Mouse (Mus musculus) left cerebral cortex, adult 8-10 months (tissue): ENCODE data around the gene Angptl1. TPM values are rescaled to one million over a fixed set of nuclear protein-coding genes. Genes with fewer than 3 reads are reported as not detected.

Source experiments
- DNase-seq, 2 experiments: peaks; one replicate each; pipeline ENCODE4 v3.0.0; 2022; ENCODE audit warnings: low spot score in 2 of 2
- total RNA-seq, 4 experiments: library from RNA; stranded (reverse); gene quantifications; 2 replicates each; pipeline ENCODE4 v1.2.4; 2022

Angptl1 gene
- total RNA-seq, 4 experiments from 2014 or later, result 0.27 to 1.2 (median 0.43) TPM

DNA sequence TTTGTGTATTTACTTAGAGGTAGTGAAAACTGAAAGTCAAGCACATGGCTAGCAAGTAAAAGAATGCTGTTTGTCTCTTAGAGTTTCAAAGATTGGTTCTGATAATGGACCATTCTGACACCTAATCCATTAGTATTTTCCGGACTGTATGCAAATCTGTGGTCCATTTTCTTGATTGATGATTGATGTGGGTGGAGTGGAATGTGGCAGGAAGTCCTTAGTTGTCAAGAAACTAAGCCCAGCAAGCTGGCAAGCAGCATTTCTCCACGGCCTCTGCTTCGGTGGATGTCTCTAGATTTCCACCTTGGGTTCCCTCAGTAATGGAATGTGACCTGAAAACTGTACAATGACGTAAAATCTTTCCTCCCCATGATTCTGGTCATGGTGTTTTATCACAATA is 32.3 kb downstream of the Angptl1 start:
- DNase-seq, result no peak

GRCm38 (mm10) chr1:156884782-156885181 is 46.4 kb downstream of the Angptl1 start:
- DNase-seq, result no peak

GRCm38 (mm10) chr1:156885879-156886278 is 47.5 kb downstream of the Angptl1 start:
- DNase-seq, result no peak

GRCm38 (mm10) chr1:156888830-156889229 is 50.5 kb downstream of the Angptl1 start:
- no peak for DNase-seq

- no peak for DNase-seq
Observed at GRCm38 (mm10) chr1:156891561-156891960, 53.2 kb downstream of the Angptl1 start.

- no peak for DNase-seq
Observed at GRCm38 (mm10) chr1:156901689-156902088, 63.3 kb downstream of the Angptl1 start.

DNA sequence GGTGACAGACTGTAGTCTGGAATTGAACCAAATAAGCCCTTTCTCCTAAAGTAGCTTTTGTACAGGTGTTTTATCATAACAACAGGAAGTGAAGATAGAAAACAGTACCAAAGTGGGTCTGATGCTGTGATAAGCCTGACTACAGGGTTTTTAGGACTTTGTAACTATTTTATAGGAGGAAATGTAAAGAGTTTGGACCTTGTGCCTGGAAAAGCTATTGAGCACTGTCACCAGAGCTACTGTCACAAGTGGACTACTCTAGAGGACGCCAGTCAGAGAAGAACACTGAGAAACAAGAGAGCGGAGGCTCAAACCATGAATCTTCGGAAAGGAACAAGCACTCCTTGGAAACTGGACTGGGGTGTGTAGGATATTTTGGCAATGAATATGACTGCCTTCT is 65.5 kb downstream of the Angptl1 start:
- DNase-seq, result no peak

DNA sequence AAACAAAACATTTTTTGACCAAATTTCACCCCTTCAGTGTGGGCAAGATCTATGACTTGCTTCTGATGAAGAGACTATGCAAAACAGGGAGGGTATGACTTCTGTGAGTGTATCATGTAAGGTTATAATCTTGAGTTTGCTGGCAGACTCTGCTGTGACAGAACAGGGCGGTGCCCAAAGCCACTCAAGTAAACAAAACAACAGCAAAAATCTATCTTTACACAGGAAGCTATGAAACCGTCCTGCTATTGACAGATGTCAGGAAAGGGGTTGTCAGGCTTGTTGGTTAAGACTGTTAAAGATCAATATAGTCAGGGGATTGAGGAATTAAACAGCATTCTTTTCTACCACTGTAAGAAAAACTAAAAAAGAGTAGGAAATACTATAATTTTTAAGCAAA is 67.3 kb downstream of the Angptl1 start:
- DNase-seq, result no peak

DNA sequence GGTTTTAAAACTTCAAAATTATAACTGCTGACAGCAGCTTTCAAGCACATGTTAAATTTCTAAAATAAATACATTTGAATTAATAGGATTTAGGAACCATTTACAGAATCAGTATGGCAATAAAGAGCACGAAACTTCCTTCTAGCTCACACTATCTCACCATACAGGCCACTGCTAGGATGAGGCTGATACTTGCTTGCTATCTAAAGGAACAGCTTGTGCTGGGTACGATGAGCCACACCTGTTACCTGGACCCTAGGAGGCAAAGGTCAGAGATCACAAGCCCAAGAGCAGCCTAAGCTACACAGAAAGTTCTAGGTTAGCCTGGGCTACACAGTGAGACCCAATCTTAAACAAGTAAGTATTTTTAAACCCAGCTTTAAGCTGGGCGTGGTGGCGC is 70.9 kb downstream of the Angptl1 start:
- no peak for DNase-seq

DNA sequence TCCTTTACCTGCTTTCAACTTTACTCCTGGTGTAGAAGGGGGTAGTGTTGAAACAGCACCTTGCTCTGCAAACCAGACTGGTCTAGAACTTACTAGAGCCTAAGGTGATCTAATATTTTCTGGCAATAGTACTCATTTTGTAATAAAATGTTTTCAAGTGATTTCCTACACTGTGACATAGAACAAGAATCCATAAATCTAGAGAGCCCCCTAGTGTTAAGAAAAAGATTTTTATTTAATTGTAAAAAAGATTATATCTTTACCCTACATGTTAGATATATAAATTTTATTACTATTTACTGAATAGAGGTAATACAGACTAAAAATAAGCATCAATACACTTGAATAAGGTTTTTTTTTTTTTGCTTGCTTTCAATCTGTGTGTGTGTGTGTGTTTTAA is 71.5 kb downstream of the Angptl1 start:
- DNase-seq, result no peak

Other genes starting within 250 kb of the Angptl1 start
- gene Tor3a, start 164.2 kb upstream of the Angptl1 start, total RNA-seq, result 1 to 10 TPM; 5.8 to 8.1 (median 7.8) TPM
- 10 to 100 TPM; 69.0 to 81.1 (median 75.8) TPM for gene Fam20b, start 119.5 kb upstream of the Angptl1 start, total RNA-seq
- gene Ralgps2, start 101.1 kb downstream of the Angptl1 start, total RNA-seq, result 10 to 100 TPM; 34.9 to 50.6 (median 44.1) TPM